Mouse (Mus musculus) macrophage (primary cell): ENCODE results near the gene Lypd8. TPM values are rescaled to one million over a fixed set of nuclear protein-coding genes. Genes with fewer than 3 reads are reported as not detected.

Source experiments
- polyA plus RNA-seq: library from polyadenylated mRNA; stranded (reverse); fragments of 250-400 nt; gene quantifications from 3 replicates; pipeline ENCODE4 v1.2.4, GENCODE M21; 2018; ENCODE audit warnings: inconsistent platforms

Lypd8 gene
- polyA plus RNA-seq, 1 experiment from 2014 or later, result not detected

Other genes starting within 250 kb of the Lypd8 start
- 4.7 to 12.0 TPM (median 5.4 TPM) in 3 replicates for gene Gemin5, start 210.5 kb upstream of the Lypd8 start, polyA plus RNA-seq
- 36.9 to 51.5 TPM (median 42.8 TPM) in 3 replicates for gene Mrpl22, start 207.4 kb upstream of the Lypd8 start, polyA plus RNA-seq
- gene Igtp, start 179.5 kb upstream of the Lypd8 start, polyA plus RNA-seq, result 25.7 to 94.8 TPM (median 34.2 TPM) in 3 replicates
- gene Irgm2, start 179.4 kb upstream of the Lypd8 start, polyA plus RNA-seq, result 32.0 to 97.2 TPM (median 40.6 TPM) in 3 replicates
- 0.17 TPM in 1 of 3 replicates, not detected in the others for gene 4930438A08Rik, start 104.2 kb upstream of the Lypd8 start, polyA plus RNA-seq
- gene Zfp692, start 72.0 kb upstream of the Lypd8 start, polyA plus RNA-seq, result 2.9 to 5.3 TPM (median 4.7 TPM) in 3 replicates
- gene Zfp672, start 48.7 kb upstream of the Lypd8 start, polyA plus RNA-seq, result 7.9 to 19.4 TPM (median 9.7 TPM) in 3 replicates
- 6.4 to 11.1 TPM (median 8.6 TPM) in 3 replicates for gene Sh3bp5l, start 48.3 kb upstream of the Lypd8 start, polyA plus RNA-seq
- gene 1810065E05Rik, start 42.1 kb downstream of the Lypd8 start, polyA plus RNA-seq, result not detected in 3 replicates
- not detected in 3 replicates for gene Gm12253, start 53.5 kb downstream of the Lypd8 start, polyA plus RNA-seq
- not detected in 3 replicates for gene Lypd9, start 73.9 kb downstream of the Lypd8 start, polyA plus RNA-seq
- gene Olfr30, start 83.2 kb downstream of the Lypd8 start, polyA plus RNA-seq, result not detected in 3 replicates
- not detected in 3 replicates for gene Olfr332, start 113.5 kb downstream of the Lypd8 start, polyA plus RNA-seq
- not detected in 3 replicates for gene Olfr331, start 123.5 kb downstream of the Lypd8 start, polyA plus RNA-seq
- gene Olfr330, start 155.8 kb downstream of the Lypd8 start, polyA plus RNA-seq, result not detected in 3 replicates
- gene Olfr329-ps, start 167.4 kb downstream of the Lypd8 start, polyA plus RNA-seq, result not detected in 3 replicates
- not detected in 3 replicates for gene Olfr328, start 176.6 kb downstream of the Lypd8 start, polyA plus RNA-seq
- gene Olfr224, start 191.5 kb downstream of the Lypd8 start, polyA plus RNA-seq, result not detected in 3 replicates
- not detected in 3 replicates for gene Olfr325, start 198.7 kb downstream of the Lypd8 start, polyA plus RNA-seq
- gene Olfr324, start 216.1 kb downstream of the Lypd8 start, polyA plus RNA-seq, result not detected in 3 replicates
- 0.59 TPM in 1 of 3 replicates, not detected in the others for gene 2210407C18Rik, start 237.0 kb downstream of the Lypd8 start, polyA plus RNA-seq